Mouse (Mus musculus): ENCODE results near the gene Slc22a4.
"Not testable (repeated sequence)": the region's sequence is repeated elsewhere in the genome, so short reads cannot be mapped to it uniquely, and the experiment has no call there.

The Slc22a4 gene

DNA sequence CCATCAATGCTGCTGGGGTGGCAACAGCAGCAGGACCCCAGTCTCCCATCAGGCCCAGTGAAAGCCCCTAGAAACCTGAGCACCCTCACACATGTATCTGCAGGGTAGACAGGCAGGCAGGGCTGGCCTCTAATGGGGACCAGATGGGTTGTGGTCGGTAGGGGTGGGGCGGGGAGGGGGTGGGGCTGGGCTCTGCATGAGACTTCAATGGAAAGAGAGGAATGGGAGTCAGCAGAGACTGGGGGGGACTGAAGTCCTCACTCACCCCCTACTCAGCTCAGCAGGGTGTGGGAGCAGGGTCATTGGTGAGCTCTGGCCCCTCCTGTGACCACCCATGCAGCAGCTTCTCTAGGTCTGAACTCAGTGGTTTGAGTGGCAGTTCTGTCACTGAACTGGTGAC is 29.5 kb upstream of the Slc22a4 start:
- DNase-seq: peak; percentile 81

DNA sequence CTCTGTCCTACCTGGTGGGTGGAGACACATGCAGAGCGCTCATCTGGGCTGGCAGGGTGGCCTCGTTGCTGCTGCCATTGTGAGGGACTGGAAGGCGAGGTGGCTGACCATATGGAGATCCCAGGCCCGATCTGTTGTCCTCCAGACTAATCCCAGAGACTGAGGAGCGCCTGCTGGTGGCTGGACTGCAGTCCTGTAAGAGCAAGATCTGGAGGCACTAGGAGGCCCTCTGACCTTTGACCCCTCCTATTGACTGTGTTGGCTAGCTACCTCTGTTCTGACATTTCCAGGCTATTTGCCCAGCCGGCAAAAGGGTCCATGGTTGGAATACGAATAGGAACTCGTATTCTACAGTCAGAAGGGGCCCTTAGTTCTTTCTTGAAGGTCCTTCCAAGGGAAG is 28.2 kb upstream of the Slc22a4 start:
- DNase-seq: peak; percentile 84

DNA sequence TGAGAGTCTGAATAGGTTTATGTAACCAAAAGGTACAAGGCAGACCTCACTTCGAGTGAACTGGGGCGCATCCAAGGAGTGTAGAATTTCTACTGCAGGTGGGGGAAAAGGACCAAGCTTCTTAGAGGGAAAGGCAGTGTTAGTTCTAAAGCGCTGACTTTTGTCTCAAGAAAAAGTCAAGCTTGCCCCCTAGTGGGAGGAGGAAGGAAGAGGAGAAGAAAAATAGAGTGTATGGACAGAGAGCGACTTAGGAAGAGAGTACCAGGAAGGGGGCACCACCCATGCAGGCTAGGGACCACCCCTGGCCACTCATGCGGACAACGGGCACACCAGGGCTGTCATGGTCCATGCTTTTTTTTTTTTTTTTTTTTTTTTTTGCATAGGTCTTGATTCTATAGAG is 26.4 kb upstream of the Slc22a4 start:
- DNase-seq: peak; percentile 85

DNA sequence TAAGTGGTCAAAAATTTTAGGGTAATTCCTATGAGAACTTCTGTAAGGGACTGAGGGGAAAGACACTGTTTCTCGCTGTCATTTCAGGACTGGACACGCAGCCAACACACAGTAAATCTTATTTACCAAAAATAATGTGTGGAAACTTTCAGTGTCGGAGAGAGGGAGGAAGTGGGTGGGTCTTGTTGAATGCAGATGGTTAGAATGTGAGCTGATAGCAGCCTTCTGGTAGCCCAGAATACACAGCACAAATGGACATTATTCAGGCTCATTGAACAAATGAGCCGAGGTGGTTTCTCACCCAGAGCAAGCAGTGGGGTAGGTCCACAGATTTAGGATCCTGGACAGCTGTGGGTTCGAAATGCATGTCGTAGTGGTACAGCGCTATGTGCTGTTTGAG is 25.2 kb upstream of the Slc22a4 start:
- DNase-seq: peak; percentile 66

DNA sequence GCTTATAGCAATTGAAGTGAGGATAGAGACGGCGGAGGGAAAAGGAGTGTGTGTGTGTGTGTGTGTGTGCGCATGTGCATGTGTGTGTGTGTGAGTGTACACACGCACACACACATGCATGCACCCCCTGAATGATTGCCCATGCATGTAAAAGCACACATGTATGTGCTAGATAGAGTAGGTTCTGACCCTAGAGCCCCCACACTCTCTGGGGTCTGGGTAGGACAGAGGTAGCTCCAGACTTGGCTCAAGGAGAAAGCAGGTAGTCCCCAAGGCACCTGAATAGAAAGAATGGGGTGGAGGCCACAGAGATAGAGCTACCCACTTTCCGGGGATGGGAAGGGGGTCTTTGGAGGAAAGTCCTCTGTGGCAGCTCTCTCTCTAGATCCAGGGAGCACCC is 24.2 kb upstream of the Slc22a4 start:
- peak; percentile 66 for DNase-seq

DNA sequence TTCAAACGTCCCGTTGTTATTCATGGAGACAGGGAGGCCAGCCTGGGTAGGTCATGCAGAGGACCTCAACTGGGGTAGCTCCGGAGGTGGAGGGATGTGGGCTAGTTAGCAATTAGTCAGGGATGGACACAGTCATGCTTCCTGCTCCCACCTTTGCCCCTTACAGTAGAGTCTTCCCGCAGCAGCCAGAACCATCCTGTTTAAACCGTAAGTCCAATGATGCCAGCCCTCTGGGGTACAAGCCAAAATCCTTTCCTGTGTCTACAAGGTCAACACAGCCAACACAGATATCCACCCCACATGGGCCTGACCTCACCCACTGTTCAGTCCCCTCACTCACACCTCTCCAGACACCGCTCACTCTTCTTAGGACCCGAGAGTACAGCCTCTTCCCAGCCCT is 23.3 kb upstream of the Slc22a4 start:
- no peak for DNase-seq

DNA sequence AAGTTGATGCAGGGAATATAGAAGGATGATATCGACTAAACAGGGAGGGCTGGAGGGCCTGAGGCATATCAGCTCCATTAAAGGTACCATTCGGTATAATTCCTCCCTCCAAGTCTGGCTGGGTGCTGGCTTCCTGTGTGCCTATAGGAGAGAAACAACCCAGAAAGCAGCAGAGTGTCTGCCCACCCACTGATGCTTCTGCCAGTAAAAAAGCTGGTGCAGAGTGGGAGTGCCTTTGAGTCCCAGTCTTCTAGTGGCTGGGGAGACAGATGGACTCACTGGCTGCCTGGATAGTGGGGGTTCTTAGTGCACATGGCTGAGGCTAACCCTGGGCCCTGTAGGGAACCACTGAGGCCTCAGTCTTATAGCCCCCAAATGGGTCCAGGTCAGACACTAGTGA is 22.3 kb upstream of the Slc22a4 start:
- no peak for DNase-seq

DNA sequence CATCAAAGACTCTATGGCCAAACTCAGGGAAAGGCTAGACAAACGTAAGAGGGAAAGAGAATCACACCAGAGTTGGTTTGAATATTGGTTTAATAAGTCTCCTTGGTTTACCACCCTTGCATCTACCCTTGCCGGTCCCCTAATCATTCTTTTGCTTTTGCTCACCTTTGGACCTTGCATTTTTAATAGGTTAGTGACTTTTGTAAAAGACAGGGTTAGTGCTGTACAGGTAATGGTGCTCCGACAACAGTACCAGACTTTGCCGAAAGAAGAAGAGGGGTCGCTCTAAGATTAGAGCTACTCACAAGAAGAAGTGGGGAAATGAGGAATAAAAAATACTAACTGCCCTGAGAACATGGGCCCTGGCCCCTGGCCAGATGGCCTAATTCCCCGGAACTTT is 12.8 kb upstream of the Slc22a4 start:
- DNase-seq: no peak

DNA sequence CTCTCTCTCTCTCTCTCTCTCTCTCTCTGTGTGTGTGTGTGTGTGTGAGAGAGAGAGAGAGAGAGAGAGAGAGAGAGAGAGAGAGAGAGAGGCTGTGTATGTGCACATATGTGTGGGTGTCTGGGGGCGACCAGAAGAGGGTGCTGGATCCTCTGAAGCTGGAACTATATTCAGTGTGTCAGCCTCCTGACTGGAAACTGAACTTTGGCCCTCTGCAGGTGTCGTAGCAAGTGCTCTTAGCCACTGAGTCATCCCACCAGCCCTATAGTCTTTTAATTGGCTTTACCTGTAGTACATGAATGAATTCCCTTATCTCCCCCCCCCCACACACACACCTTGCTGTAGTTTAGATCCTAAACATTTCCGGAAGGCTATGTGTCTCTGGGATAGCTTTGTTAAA is 5.0 kb upstream of the Slc22a4 start:
- not testable (repeated sequence) for DNase-seq

DNA sequence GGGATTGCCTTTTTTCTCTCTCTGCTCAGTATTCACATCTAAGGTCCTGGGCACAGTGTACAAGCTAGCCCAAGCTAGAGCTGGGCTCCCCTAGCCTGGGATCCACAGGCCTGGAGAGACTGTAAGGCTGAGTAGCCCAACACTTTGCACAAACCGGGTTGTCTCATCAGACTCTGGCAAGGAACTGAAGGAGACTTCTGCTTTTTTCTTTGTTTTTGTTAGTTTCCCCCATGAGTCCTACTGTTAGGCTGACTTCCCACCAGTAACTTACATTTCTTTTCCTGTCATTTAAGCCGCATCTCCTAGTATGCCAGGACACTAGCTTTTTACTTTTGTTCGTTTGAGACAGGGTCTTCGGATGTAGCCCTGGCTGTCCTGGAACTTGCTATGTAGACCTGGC is 1.1 kb upstream of the Slc22a4 start:
- DNase-seq: no peak

DNA sequence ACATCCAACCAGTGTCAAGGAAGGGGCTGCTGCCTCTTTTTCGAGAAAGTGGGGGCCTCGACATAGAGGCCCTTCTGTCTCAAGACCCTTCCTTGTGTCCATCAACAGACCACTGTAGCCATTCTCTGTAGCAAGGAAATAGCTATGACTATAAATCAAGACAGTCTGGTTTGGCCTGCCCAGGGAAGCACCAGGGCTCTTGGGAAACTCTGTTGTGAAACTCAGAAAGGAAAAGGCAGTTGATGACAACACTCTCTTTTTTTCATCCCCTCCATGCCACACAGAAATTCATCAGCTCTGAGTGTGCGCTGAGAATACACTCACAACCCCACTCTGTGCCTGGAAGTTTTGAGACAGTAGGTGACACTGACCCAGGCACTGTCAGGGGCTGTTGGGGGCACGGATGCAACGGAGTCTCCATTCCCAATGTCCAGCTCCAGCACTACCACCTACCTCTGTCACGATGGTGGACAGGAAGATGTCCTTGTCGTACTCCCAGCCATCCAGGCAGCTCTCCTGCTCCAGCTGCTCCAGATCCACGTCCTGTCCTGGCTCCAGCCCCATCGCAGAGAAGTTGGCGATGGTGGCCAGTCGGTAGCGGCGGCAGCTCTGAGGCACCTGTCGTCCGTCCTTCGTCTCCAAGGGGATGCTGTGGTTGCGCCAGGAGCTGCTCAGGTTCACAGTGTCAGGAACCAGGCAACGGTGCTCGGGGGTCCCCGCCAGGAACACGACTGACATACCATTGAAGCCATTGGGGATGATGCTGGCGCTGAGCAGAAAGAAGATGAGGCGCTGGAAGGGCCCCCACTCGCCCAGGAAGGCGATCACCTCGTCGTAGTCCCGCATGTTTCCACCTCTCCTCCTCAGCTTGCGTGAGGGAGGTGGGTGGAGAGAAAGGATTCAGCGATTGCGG is 503 bp downstream of the Slc22a4 start:
- DNase-seq: no peak

DNA sequence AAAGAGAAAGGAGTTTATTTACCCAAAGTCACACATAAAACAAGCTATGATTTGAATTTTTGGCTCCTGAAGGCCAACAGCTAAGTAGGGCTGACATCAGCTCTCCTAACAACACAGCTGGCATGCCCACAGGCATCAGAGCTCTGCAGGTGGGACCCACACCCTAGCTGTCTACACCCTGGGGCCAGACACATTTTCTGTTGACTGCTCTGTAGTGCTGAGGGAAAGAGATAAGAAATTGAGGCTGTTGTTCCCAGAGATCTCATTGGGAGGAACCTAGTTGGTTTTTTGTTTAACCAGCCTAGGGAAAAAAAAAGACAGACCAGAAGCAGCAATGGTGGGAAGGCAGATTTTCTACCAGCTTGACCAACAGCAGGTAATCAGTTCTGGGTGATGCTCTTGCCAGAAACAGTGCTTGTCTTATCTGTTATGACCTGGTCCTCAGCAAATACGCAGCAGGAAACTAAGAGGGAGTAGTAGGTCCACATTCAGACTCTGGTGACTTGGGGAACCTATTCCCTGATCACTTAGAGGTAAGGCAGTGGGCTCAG is 1.3 kb downstream of the Slc22a4 start:
- DNase-seq: peak; percentile 86

DNA sequence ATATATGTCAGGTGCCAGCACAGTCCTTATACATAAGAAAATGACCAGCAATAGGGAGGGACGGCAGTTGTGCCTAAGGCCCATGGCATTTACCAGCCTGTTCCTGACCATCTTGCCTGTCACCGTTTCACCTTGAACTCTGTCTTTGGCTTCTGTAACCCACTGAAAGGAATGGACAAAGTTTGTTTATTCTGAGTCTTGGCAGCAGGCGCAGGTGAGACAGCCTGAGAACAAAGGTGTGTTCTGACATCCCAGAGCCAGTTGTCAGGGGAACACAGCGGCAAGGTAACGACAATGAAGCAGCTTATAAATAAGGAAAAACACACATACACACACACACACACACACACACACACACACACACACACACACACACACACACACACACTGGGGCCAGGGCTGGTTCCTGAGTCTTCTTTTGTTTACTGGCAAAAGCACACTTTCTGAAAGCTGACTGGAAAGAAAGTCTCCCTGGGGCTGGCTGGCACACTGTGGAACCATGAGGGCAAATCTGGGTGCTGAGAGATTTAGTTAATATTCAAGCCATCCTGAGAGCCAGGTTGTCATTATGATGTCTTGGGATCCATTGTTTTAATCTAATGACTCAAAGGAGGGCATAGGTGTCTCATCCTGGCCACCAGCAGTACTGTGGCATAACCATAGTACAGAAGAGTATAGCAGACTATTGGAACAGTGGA is 6.3 kb downstream of the Slc22a4 start:
- peak; percentile 77 for DNase-seq

DNA sequence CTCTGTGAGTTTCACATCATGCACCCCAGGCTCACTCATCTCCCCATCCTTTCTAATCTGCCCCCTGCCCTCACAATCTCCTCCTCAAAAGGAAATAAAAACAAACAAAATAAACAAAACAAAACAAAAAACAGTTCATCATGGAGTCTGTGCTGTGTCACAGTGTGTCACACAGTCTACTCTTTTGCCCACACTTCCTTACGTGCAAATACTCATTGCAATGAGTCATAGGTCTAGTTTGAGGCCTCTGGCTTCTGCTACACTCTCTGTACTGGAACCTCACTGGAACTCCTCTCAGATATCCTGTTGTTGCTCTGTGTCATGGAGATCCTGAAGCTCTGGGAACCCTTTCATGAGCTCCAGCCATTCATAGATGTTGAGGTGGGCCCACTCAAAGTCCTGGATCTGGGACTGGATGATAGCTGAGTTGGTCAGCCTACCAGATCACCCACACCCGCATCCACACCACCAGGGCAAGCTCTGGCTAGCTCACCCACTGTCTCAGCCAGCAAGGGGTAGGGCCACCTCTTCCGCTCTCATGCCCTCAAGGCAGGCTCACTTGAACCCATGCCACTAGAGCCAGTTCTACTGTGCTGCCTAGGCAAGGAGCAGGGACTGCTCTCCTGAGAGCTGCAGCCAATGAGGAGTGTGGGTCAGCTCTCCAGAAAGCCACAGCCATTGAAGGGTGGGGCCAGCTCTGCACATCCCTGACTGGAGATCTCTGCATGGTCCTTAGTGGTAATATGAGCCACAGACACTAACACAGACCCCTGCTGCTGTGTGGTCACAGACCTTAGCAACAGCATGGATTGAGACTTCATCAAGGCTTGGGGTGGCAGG is 8.8 kb downstream of the Slc22a4 start:
- peak; percentile 88 for DNase-seq

DNA sequence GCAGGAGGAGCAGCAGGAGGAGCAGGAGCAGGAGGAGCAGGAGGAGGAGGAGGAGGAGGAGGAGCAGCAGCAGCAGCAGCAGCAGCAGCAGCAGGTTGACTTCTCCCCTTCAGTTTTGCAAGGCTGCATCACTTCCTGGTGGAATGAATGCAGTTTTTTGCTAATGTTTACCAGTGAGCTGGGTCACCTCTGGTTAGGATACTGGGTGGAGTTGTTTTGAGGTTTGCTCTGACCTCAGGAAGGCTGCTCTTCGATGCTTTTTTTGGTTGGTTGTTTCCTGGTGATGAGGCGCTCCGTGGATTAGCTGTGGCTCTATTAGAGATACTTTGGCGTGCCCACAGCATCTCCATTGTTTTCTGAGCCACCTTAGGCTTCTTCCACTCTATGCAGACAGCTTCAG is 10.3 kb downstream of the Slc22a4 start:
- DNase-seq: peak; percentile 70

DNA sequence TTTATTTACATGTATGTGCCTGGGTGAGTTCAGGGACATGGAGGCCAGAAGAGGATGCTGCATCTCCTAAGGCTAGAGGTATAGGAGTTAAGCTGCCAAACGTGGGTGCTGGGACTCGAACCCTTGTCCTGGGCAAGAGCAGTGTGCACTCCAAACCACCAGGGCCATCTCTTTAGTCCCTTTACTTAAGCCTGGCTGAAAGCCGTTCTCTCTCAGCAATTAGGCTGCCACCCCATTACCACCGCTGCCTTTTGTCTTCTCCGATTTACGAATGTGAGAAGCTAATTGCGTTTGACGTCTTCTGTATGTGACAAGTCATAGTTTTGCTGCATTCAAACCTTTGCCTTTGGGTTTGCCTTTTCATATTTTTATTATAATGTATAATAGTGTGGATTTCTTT is 11.8 kb downstream of the Slc22a4 start:
- peak; percentile 60 for DNase-seq

DNA sequence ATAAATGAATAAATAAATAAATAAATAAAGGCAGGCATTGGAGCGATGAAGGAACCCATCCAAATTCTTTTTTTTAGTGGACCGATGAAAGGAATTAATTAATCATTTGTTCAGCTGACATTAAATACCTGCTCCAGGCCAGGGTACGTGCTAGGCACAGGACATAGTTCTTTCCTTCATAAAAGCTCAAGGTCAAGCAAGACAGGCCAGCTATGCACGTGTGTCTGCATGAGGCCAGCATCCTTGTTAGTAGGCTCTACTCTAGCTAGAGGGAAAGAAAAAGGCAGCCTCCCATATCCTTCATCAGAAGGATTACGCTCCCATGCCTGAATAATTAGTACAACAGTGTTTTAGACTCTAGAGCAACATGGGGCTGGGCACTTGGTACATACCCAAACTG is 14.9 kb downstream of the Slc22a4 start:
- peak; percentile 24 for DNase-seq

DNA sequence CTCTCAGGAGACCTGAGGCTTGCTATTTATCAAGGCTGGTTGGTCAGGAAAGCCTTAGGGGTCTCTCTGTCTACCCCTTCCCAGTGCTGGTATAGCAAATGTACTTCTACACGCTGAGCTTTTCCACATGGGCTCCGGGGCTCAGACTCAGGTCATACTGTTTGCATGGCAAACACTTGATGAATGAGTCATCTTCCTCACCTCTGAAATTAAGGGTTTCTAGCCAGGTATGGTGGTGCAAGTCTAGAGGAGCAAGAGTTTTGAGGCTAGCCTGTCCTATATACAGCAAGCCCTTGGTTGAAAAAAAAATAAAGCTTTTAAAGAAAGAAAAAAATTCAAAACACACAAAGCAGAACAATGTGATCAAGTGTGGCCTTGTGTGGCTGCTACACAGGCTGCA is 16.6 kb downstream of the Slc22a4 start:
- peak; percentile 48 for DNase-seq

DNA sequence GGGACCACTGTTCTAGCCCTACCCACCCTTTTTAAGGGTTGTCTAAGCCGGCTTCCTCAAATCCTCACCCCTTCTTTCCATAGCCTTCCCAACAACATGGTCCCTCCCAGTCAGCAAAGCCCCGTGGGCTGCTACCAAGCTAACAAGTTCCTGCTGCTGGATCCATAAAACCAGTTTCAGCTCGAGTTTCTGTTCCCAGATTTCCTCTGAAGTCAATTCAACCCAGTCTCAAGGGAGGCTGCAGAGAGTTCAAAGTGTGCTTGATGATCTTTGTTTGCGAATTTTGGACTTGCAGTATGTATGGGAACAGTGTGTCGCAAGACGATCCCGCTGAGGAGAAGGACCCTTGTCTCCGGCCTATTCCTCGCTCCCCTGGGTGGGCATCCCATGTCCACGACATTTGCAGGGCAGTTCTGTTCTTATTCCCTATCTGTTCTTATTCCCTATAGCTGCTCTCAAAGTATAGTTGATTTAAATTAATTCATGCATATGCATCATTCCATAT is 19.4 kb downstream of the Slc22a4 start:
- peak; percentile 95 for DNase-seq

DNA sequence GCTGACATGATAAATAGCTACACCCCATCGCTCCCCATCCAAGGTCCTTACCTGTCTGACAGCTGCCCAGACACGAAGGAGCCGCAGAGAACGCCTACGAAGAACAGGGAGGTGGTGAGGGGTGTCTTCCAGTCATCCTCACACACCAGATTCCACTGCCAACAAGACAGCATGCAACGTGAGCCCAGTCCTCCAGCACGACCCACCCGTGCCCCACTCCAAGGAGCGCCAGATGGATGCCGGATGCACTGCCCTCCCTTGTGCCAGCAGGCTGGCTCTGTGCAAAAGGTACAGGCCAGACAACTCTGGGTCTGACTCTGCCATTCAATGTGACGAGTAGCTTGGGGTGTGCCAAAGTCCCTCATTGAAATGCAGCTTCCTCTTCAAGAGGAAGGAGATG is 20.2 kb downstream of the Slc22a4 start:
- DNase-seq: peak; percentile 93

DNA sequence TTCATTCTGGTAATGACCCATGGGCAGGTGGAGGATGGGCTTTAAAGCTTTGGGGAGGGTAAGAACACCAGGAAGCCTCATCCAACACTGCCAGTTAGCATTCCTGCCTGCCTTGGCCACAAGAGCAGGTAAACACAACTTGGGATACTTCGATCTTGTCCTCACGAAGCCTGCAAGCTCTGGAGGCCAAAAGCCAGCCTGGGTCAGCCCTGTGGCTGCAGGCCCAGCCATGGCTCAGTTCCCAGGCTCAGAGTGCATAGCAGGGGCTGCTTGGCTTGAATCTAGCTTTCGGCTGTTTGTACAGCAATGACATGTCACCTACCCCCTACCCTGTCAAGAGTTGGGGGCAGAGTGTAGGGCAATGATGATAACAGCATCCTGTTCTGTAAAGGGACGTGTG is 21.0 kb downstream of the Slc22a4 start:
- DNase-seq: peak; percentile 98

DNA sequence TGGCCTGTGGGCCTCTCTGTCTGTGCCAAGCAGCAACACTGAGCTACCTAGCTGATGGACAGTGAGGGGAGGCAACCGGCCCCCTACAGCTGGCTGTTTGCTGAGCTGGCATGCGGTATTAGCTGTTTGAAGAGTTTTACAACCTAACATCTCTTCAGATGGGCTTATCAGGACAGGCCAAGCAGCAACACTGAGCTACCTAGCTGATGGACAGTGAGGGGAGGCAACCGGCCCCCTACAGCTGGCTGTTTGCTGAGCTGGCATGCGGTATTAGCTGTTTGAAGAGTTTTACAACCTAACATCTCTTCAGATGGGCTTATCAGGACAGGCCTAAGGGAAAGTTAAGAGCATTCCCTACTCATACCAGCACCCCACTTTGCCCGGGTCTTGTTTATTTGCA is 21.5 kb downstream of the Slc22a4 start:
- DNase-seq: peak; percentile 78

DNA sequence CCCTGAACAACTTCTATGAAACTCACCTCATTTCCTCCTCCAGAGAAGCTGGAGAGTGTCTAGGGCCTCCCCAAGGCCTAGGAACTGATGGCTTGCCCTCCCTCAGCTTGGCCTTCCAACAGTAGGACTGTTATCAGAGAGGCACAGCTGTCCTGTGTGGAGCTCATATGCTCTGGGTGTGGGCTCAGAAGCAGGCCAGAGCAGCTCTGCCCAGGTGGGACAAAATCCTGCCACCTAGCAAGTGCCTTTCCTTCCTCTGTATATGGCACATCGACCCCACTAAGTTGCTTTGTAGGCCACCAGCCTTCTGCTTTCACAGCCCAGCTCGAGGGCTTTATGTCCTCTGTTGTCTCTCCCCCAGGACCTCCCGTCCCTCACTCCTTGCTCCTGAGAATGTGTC is 23.2 kb downstream of the Slc22a4 start:
- peak; percentile 83 for DNase-seq

Data from heart, adult 11 months (tissue).